Mouse (Mus musculus) frontal cortex, postnatal 36 days (tissue): ENCODE results near the gene Pde1c.

ENCODE experiments used
- DNase-seq, 2 experiments: peaks; one replicate each; pipeline ENCODE4 v3.0.0; 2022; ENCODE audit warnings: low spot score in 2 of 2

The Pde1c gene

DNA sequence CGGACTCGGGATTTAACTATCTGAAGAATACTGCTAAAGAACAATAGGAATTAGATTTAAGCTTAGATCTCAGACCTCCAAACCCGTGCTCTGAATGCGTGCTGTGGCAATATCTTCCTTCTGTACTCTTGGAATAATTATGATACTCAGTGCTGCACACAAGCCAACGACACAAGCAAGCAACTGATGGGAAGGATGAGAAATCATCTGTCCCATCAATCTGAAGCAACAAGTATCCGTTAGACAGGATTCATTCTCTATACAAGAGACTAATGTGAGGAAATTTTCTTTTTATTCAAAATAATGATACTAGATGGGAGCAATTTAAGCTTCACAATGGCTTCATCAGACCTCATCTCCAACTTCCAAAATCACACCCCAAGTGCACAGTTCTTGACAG, 237.5 kb downstream of the Pde1c start:
- DNase-seq, result no peak

DNA sequence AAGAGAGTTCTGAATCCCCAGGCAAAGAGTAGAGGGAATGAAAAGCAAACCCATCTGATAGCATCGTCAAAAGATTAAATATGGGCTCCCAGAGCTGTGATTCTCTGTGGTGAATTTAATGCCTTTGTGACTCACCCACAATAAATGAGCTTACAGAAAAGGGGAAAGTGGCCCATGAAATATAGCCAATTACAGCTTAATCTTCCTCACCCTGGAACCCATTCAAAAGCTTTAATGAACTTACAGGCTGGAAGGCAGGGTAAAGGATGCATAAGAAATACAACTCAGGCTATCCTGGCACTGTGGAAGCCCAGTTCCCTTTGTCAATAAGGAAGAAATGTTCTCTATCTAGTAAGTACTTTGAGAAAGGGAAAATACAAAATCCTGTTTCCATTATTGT, 240.8 kb downstream of the Pde1c start:
- DNase-seq, result no peak

DNA sequence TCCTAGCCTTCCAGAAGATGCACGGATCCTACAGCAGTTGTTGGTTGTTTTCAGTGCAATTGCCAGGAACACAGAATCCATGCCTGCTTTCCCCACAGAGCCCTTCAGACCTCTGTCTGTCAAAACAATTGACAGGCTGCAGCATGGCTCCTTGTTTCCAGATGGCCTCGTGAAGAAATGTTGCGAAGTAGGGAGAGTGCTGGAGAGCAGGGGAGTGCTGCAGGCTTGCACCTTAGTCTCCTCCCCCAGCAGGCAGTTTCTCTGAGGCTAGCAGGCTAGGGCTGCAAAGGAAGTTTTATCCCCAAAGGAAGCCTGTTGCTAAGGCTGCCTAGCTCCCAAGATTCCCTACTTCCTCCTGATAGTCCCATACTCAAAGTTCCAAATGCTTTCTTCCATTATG, 246.1 kb downstream of the Pde1c start:
- no peak for DNase-seq

DNA sequence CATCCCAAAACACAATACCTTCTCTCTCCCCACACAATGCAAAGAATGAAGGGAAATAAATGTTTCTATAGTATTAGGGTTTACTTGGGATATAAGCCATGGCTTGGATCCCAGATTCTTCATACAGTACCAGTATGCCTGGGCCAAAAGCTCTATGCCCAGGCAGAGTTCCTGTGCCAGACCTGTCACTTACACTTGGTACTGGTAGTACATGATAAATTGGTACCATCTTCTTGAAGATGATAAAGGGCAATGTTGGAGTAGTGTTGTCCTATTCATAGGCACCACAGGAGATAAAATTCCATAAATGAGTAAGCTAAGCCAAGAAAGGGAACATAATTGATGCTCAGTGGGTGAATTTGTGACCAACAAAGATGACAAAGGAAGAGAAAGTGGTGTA, 258.6 kb downstream of the Pde1c start:
- DNase-seq, result no peak

DNA sequence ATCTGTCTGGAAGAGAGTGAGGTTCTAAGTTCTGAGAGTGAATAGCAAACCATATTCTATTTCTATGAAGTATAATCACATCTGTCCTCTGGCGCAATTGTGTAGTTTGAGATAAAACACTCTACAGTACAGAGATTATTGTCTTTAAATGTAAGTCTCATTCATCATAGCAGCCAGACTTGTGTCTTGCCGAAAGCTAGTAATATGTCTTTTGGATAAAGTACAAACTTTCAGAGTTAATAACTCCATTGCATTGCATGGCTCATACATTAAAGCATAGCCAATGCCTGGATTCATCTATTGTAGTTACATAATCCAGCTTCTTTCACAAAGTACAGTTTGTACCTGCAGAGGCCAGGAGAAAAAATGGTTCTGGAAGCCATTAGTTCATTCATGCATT, 262.8 kb downstream of the Pde1c start:
- DNase-seq, result no peak

DNA sequence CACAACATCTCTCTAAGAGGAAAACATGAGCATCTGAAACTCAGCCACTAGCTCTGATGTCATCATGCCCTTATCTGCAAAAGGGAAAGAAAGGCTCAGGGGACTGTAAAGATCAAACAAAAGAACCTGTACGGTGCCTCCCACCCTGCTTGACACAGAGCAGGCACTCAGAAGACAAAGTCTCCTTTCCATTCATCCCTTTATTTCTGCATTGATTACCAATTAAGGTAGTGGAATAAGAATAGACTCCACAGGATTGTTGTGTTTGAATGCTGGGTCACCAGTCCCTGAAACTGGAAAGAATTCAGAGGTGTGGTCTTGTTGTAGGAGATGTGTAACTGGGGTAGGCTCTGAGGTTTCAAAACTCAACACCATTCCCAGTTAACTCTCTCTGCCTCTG, 276.7 kb downstream of the Pde1c start:
- no peak for DNase-seq

DNA sequence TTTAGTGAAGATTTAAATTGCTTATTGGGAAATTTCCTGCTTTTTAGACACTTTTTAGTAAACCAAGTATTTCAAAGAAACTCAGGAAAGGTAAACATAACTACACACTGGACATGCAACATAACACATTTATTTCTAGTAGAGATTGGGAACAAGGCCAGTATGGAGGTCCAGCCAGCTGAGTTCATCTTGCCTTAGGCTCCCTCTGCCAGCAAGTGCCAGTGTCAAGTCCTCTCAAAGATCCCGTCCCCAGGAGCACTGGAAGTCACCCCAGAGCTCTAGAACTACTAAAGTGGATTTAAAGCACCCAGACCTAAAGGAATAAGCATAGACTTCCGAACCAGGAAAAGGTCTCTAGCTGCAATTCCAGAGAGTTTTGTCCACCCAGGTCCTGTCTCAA, 279.6 kb downstream of the Pde1c start:
- no peak for DNase-seq

DNA sequence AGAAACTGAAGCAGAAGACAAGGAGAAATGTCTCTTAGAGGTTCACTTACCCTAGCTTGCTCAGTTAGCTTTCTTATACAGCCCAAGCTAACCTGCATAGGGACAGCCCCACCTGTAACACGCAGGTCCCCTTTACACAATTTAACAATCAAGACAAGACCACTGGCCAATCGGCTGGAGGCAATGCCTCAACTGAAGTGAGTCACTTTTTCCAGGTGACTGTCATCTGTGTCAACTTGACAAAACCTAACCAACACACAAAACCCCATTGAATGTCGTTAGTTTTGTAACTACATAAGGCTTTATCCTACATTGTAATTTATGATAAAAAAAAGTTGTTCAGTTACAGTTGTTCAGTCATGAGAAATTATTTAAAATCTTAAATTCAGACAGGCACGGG, 284.1 kb downstream of the Pde1c start:
- DNase-seq, result no peak

DNA sequence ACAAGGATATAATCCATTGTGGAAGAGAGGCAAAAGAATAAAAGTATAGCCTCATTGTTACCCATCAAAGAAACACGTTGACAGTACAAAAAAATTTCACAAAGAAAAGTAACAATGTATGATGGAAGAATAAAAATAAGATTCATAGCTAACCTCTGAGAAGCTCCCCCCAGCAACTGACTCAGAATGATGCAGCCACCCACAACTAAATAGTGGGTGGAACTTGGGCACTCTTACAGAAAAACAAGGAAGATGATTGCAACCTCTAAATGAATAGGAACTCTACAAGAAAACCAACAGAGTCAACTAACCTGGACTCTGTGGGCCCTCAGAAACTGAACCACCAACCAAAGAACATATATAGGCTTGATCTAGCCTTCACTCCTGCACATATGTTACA, 293.4 kb downstream of the Pde1c start:
- DNase-seq, result peak; percentile 8 to 12

DNA sequence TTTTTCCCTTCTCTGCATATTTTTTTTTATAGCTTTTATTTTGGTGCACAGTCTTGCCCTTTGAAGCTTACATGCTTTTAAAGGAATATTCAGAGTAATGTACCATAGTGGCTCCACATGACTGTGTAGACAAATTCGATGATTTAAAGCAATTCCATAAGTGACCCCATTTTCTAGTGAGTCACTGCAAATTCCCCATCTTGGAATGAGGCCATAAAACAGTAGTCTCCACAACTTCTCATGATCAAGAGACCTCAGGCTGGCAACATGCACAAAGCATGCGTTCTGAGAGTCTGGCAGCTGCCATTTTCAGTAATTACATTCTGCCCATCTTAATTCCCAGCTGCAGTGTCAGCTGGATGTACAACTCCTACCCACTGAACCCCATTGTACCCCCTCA, 297.2 kb downstream of the Pde1c start:
- no peak for DNase-seq

DNA sequence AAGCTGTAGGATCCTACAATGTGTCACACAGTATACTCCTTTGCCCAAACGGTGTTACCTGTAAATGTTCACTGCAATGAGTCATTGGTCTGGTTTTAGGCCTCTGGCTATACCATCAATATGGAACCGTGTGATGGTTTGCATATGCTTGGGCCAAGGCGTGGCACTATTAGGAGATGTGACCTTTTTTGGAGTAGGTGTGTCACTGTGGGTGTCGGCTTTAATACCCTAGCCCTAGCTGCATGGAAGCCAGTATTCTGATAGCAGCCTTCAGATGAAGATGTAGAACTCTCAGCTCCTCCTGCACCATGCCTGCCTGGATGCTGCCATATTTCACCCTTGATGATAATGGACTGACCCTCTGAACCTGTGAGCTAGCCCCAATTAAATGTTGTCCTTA, 304.4 kb downstream of the Pde1c start:
- no peak for DNase-seq

DNA sequence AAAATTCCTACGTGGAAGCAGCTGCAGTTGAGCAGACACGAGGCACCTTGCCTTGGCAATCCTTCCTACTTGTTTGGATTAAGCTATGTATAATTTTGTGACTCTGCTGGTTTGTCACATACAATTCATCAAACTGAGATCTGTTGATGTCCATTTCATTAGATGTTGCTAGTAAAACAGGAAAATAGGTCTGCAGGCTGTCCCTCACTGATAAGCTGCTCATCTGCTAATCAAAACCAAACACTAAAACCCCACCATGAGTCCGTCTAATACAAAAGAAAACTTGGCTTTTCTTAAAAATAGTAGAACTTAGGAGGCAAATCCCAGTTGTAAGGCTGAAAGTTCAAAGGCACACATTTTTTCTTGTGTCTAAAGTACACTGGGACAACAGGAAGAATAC, 308.8 kb downstream of the Pde1c start:
- DNase-seq, result no peak

DNA sequence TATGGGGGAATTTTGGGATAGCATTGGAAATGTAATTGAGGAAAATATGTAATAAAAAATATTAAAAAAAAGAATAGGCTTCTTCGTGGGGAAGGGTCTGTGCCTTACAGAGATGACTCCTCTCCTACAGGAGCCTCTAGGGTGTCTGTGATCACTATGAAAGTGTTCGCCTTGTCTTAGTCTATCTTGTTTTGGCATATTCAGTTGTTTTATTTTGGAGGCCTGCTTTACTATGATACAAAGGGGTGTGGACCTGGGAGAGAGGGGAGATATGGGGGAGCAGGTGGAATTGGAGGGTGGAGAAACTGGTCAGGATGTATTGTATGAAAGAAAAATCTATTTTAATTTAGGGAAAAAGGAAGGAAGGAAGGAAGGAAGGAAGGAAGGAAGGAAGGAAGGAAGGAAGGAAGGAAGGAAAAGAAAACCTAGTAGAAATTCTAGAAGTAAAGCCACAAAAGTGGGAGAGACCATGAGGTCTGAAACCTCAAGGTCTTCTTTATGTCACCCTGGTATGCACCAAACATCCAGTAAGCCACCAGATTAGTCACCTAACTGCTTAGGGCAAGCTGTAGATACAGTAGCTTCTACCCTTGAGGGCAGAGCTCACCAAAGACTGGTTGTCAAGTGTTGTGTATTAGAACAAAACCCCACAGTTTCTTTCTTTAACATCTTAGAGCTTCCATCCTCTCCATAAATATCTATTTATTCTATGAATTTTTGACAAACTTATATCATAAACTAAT, 311.2 kb downstream of the Pde1c start:
- no peak for DNase-seq

DNA sequence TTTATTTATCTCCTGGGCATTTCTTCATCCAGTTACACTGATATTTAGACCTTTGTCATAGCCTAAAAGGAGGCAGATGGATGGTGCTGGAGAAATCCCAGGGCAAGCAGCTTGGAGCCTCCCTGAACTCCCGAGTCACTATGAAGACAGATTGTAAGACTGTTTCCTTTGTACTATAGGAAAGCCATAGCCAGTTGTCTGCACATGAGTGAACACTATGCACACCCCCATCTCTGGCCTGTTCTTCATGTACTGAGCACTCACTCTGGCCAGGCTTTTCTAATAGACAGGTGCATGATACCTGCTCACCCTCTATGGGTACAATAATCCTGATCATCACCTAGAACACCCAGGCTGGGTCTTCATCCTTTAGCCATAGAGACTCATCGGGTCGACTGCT, 318.8 kb downstream of the Pde1c start:
- no peak for DNase-seq

DNA sequence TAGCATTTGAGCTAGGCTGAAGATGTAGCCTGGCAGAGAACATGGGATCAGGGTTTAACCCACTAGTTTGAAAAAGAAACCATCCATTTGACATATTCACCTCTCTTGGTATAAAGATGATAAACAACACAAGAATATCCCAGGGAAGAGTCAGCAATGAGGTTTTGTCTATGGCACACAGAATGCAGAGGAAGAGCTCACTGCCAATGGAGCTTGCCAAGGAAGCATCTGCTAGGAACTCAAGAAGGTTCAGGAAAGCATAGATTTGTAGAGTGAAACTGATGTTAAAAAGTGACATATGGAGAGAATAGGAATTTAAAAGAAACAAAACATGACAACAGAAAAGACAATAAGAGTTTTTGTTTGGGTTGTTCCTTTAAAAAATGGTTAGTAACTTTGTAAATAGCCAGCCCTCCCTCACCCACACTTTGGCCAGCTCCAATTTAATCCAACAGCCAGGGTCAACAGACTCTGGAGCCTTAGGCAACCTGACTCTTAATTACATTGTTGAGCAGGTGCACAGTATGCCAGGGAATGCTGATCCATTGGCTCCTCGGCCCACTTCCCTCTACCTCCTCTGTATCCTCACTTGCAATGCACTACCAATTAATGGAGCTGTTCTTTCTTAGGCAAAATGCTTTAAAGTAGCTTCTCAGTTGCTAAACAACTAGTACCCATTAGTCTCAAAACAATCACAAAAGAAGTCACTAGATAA, 377.3 kb downstream of the Pde1c start:
- DNase-seq, result no peak

DNA sequence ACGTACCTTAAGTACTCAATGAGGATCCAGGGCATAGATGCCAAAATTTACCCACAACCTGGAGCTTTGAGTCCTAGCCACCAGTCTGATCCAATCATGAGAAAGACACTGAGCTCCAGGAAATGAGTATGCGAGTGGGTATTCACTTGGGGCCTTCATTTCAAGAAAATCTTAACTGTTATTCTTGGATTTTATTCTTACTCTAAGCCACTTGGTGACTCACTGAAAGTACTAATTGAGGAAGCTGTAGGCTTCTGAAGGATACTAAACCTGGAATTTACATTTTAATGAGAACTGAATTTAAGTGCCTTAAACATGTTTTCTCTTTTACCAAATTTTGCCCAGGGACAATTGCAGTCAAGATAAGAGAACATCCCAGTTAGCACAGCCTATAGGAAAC, 392.4 kb downstream of the Pde1c start:
- DNase-seq, result no peak

DNA sequence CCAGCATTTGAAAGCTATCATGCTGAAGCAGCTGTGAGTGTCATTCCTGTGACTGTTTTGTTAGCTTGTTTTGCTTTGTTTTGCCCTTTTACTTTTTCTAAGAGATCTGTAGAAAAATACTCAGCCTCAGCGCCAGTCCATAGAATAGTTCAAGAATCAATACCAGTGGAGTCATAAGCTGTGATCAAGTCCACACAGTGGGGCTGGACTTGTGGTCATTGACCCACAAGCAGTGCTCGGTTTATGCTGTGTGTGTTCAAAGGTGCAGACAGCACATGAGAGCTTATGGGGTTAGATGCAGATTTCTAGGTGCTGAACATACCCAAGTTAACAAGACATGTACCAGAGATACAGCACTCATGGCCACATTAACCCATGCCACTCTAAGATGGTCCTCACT, 396.7 kb downstream of the Pde1c start:
- no peak for DNase-seq

DNA sequence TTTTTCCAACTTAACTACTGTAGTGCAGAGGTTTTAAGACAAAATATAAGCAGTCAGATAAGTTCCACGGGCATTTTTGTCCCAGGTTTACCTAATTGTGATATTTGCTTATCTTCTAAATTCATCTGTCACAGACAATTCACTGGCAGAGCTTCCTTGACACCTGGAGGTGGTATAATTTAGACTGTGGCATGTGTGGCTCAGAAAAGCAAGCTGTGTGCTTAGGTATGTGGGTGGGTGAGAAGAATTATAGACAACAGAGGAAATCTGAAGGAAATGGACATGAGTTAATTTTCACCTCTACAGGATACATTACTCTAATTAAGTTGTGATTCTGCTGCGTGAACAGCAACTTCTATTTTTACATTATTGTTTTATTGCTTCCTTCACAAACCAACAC, 400.2 kb downstream of the Pde1c start:
- peak; percentile 23 to 64 for DNase-seq

DNA sequence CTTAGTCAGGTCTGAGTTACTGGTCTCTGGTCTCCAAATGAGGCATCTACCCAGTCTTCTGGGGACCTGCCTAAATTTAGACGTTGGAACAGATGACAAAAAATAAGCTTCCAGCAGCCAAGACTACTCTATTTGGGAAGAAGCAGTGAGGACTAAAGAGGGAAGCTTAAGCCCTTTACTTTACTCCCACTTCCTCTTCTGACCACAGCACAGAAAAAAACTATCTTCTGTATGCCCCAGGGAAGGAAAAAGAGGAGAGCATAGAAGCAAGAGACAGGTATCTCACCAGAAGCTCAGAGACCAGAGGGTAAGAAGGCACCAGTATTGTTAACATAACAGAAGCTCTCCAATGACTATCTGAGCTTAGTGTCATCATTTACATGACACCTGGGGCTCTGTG, 410.7 kb downstream of the Pde1c start:
- no peak for DNase-seq

DNA sequence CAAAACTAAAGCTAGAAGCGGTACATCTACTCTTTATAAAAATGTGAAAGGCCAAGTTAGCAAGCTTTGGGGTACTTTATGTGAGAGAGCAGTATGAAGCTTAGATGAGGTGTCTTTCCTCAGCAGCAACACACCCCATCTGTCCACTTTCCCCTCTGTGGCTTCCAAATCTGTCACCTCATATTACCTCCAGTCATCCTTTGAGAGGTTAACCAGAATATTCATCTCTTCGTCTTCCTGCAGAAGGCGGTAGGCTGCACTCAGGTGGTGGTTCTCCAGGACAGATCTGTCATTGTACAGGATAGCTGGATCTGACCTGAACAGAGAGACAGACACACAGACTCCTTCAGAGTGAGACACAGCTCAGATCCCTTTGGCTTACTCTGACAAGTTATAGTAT, 412.1 kb downstream of the Pde1c start:
- DNase-seq, result no peak

DNA sequence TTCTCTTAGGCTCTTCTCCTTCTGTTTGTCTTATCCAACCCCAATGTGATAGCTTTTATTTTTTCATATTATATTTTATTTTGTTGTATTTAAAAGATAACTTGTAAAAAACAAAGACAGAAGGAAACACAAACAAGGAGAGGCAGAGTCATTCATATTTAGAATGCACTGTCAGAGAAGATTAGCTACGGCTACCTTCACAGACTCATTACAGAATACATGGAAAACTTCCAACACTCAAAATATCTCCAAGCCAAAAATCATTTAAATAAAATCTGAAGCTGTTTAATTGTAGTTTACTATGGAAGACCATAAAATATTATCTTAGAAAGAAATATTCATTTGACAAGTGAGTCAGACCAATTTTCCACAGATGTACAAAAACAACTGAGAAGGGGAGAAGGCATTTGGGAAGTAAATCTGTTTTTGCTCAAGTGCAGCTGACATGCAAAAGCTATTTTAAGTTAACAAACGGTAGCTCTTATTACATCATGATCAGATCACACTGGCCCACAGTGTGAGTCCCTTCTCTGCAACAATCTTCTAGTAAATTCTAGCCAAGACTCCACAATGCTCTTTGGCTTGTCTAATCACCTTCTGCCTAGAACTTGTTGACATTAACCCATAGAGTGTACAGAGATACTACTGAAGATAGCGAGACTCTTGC, 438.3 kb downstream of the Pde1c start:
- peak in 1 of 2 experiments; percentile 2 for DNase-seq

DNA sequence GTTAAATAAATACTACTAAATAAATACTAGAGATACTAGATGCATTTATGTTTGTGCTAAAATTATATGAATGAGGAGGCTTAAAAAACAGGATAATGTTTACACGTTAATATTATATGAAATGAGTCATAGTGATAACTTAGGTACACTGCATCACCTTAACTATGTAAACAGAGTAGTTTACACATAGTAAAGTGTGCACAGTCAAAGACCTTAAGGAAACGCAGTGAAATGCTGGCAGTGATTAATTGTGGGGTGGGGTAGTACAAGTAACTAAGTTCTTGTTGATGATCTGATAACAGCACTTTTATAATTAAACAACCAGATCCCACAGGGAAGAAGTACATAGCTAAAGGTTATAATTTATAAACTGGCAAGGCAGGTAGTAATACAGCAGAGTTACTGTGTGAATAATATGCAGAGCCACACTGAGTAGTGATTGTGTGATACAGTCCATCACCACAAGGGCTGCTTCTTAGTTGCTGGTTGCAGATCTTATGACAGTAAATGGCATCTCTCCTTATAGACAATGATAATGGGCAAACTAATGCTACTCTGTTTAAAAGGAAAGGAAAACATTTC, 469.3 kb downstream of the Pde1c start:
- no peak for DNase-seq

DNA sequence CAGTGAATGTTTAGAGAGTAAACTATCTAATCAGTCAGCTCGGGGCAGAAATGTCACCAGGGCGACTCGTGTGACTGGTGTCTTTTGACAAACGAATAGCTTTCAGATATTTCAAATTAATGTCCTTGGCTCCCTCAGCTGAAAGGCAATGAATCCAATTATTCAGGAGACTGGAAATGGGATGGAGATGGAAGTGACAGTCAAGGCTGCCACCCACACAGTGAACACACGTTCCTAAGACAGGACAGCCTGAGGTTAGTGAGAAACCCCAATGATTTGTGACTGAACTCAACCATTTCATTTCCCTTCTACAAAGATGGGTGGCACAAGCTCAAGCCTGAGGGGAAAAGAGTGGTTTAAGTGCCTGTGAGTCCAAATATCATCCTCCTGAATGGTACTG, 470.5 kb downstream of the Pde1c start:
- DNase-seq, result no peak
